Mouse (Mus musculus): ENCODE measurements around the gene Pomt1. TPM values are rescaled to one million over a fixed set of nuclear protein-coding genes. Genes with fewer than 3 reads are reported as not detected.
"Not testable (repeated sequence)": the region's sequence is repeated elsewhere in the genome, so short reads cannot be mapped to it uniquely, and the experiment has no call there.

The Pomt1 gene
- polyA plus RNA-seq, 1 experiment from 2014 or later = 15.5 TPM

- 0% methylated on average over 40 of the region's 41 CpGs for WGBS
- Histone ChIP-seq H3K36me3 (replicated peaks; ENCODE audit: control insufficient read depth, insufficient read depth, low read depth, low read length) (no peaks in the 10 kb centered on the region), H3K4me3 (ENCODE audit: low read depth, low read length) (peak within 1 kb of the TSS; percentile 98), H3K27ac (replicated peaks; ENCODE audit: low read depth, low read length) (0 out of 2 replicates have a peak within 1 kb of the TSS, but pooled peaks have one; percentile 13), H3K4me1 (ENCODE audit: control insufficient read depth, insufficient read depth, low read length) (no peaks in the 10 kb centered on the region; the same call in none of the 2 replicates), H3K27me3 (ENCODE audit: control insufficient read depth, insufficient read depth, low read length) (no peaks in the 10 kb centered on the region), H3K9me3 (replicated peaks; ENCODE audit: control insufficient read depth, low read length) (no peaks in the 10 kb centered on the region), H3K4me2 (ENCODE audit: low read depth, low read length) (peak within 1 kb of the TSS; percentile 78), H3K9ac (replicated peaks; ENCODE audit: low read length) (peak within 1 kb of the TSS; percentile 89)
- ATAC-seq (replicated peaks; ENCODE audit: insufficient number of reproducible peaks, low FRiP score, low TSS enrichment, low read depth) (peak; percentile 97), DNase-seq (ENCODE audit: low spot score) (peak; percentile 100)
Observed at GRCm38 (mm10) chr2:32287923-32288367, 51.6 kb downstream of the Pomt1 start, which contains the start of gene Swi5. TSS of gene Swi5 (minus strand) at chr2:32288075.

GRCm38 (mm10) chr2:32288371-32288931, 52.1 kb downstream of the Pomt1 start:
- Histone ChIP-seq H3K9ac (replicated peaks; ENCODE audit: low read length) (peak overlapping the region; percentile 81), H3K27me3 (ENCODE audit: control insufficient read depth, insufficient read depth, low read length) (no peaks in the 10 kb centered on the region), H3K4me1 (ENCODE audit: control insufficient read depth, insufficient read depth, low read length) (no peaks in the 10 kb centered on the region; the same call in none of the 2 replicates), H3K4me2 (ENCODE audit: low read depth, low read length) (peak overlapping the region; percentile 49), H3K4me3 (ENCODE audit: low read depth, low read length) (peak overlapping the region; percentile 98), H3K27ac (replicated peaks; ENCODE audit: low read depth, low read length) (no peak overlapping the region), H3K9me3 (replicated peaks; ENCODE audit: control insufficient read depth, low read length) (no peaks in the 10 kb centered on the region), H3K36me3 (replicated peaks; ENCODE audit: control insufficient read depth, insufficient read depth, low read depth, low read length) (no peaks in the 10 kb centered on the region)
- WGBS = 2% methylated on average over 28 of the region's 29 CpGs
- peak; percentile 58 for ATAC-seq (replicated peaks; ENCODE audit: insufficient number of reproducible peaks, low FRiP score, low TSS enrichment, low read depth)
- DNase-seq (ENCODE audit: low spot score) = peak; percentile 58

GRCm38 (mm10) chr2:32289578-32289977, 53.2 kb downstream of the Pomt1 start:
- Histone ChIP-seq H3K9me3 (replicated peaks; ENCODE audit: control insufficient read depth, low read length) (no peaks in the 10 kb centered on the region), H3K4me1 (ENCODE audit: control insufficient read depth, insufficient read depth, low read length) (no peaks in the 10 kb centered on the region; the same call in none of the 2 replicates), H3K9ac (replicated peaks; ENCODE audit: low read length) (no peak overlapping the region), H3K36me3 (replicated peaks; ENCODE audit: control insufficient read depth, insufficient read depth, low read depth, low read length) (no peaks in the 10 kb centered on the region), H3K27me3 (ENCODE audit: control insufficient read depth, insufficient read depth, low read length) (no peaks in the 10 kb centered on the region), H3K27ac (replicated peaks; ENCODE audit: low read depth, low read length) (no peak overlapping the region), H3K4me2 (ENCODE audit: low read depth, low read length) (no peak overlapping the region), H3K4me3 (ENCODE audit: low read depth, low read length) (no peak overlapping the region)
- ATAC-seq (replicated peaks; ENCODE audit: insufficient number of reproducible peaks, low FRiP score, low TSS enrichment, low read depth) = no peak
- peak; percentile 54 for DNase-seq (ENCODE audit: low spot score)

GRCm38 (mm10) chr2:32294348-32294747, 58.0 kb downstream of the Pomt1 start:
- Histone ChIP-seq H3K4me3 (ENCODE audit: low read depth, low read length) (no peak overlapping the region), H3K27me3 (ENCODE audit: control insufficient read depth, insufficient read depth, low read length) (no peaks in the 10 kb centered on the region), H3K4me1 (ENCODE audit: control insufficient read depth, insufficient read depth, low read length) (no peaks in the 10 kb centered on the region), H3K9me3 (replicated peaks; ENCODE audit: control insufficient read depth, low read length) (no peaks in the 10 kb centered on the region), H3K9ac (replicated peaks; ENCODE audit: low read length) (no peak overlapping the region), H3K36me3 (replicated peaks; ENCODE audit: control insufficient read depth, insufficient read depth, low read depth, low read length) (peaks cover 3% of the 10 kb centered on the region), H3K4me2 (ENCODE audit: low read depth, low read length) (no peak overlapping the region), H3K27ac (replicated peaks; ENCODE audit: low read depth, low read length) (no peak overlapping the region)
- ATAC-seq (replicated peaks; ENCODE audit: insufficient number of reproducible peaks, low FRiP score, low TSS enrichment, low read depth) = no peak
- WGBS = 91% methylated on average over 8 of the region's 8 CpGs
- no peak for DNase-seq (ENCODE audit: low spot score)

GRCm38 (mm10) chr2:32295285-32295684, 58.9 kb downstream of the Pomt1 start:
- Histone ChIP-seq H3K4me2 (ENCODE audit: low read depth, low read length) (no peak overlapping the region), H3K4me1 (ENCODE audit: control insufficient read depth, insufficient read depth, low read length) (no peaks in the 10 kb centered on the region), H3K9me3 (replicated peaks; ENCODE audit: control insufficient read depth, low read length) (no peaks in the 10 kb centered on the region), H3K27ac (replicated peaks; ENCODE audit: low read depth, low read length) (no peak overlapping the region), H3K4me3 (ENCODE audit: low read depth, low read length) (no peak overlapping the region), H3K36me3 (replicated peaks; ENCODE audit: control insufficient read depth, insufficient read depth, low read depth, low read length) (peaks cover 5% of the 10 kb centered on the region), H3K27me3 (ENCODE audit: control insufficient read depth, insufficient read depth, low read length) (no peaks in the 10 kb centered on the region), H3K9ac (replicated peaks; ENCODE audit: low read length) (no peak overlapping the region)
- DNase-seq (ENCODE audit: low spot score) (no peak), ATAC-seq (replicated peaks; ENCODE audit: insufficient number of reproducible peaks, low FRiP score, low TSS enrichment, low read depth) (no peak)
- WGBS = 78% methylated on average over 3 of the region's 3 CpGs

GRCm38 (mm10) chr2:32295842-32296241, 59.5 kb downstream of the Pomt1 start:
- H3K9ac ChIP-seq (replicated peaks; ENCODE audit: low read length); H3K4me3 ChIP-seq (ENCODE audit: low read depth, low read length); H3K27me3 ChIP-seq (ENCODE audit: control insufficient read depth, insufficient read depth, low read length); H3K36me3 ChIP-seq (replicated peaks; ENCODE audit: control insufficient read depth, insufficient read depth, low read depth, low read length); ATAC-seq (replicated peaks; ENCODE audit: insufficient number of reproducible peaks, low FRiP score, low TSS enrichment, low read depth); H3K9me3 ChIP-seq (replicated peaks; ENCODE audit: control insufficient read depth, low read length); H3K4me2 ChIP-seq (ENCODE audit: low read depth, low read length); H3K4me1 ChIP-seq (ENCODE audit: control insufficient read depth, insufficient read depth, low read length); DNase-seq (ENCODE audit: low spot score); H3K27ac ChIP-seq (replicated peaks; ENCODE audit: low read depth, low read length): not testable (repeated sequence)
- WGBS = 91% methylated on average over 2 of the region's 2 CpGs

GRCm38 (mm10) chr2:32299469-32299868, 63.1 kb downstream of the Pomt1 start:
- H3K4me3 ChIP-seq (ENCODE audit: low read depth, low read length) = no peak overlapping the region
- no peak overlapping the region for H3K27ac ChIP-seq (replicated peaks; ENCODE audit: low read depth, low read length)
- DNase-seq (ENCODE audit: low spot score) (no peak), ATAC-seq (replicated peaks; ENCODE audit: insufficient number of reproducible peaks, low FRiP score, low TSS enrichment, low read depth) (no peak)
- H3K4me2 ChIP-seq (ENCODE audit: low read depth, low read length) = no peak overlapping the region
- peaks cover 5% of the 10 kb centered on the region for H3K36me3 ChIP-seq (replicated peaks; ENCODE audit: control insufficient read depth, insufficient read depth, low read depth, low read length)
- H3K4me1 ChIP-seq (ENCODE audit: control insufficient read depth, insufficient read depth, low read length) = no peaks in the 10 kb centered on the region
- 89% methylated on average over 4 of the region's 4 CpGs for WGBS
- H3K27me3 ChIP-seq (ENCODE audit: control insufficient read depth, insufficient read depth, low read length) = no peaks in the 10 kb centered on the region
- H3K9ac ChIP-seq (replicated peaks; ENCODE audit: low read length) = no peak overlapping the region
- no peaks in the 10 kb centered on the region for H3K9me3 ChIP-seq (replicated peaks; ENCODE audit: control insufficient read depth, low read length)

GRCm38 (mm10) chr2:32302952-32303351, 66.6 kb downstream of the Pomt1 start:
- Histone ChIP-seq H3K4me1 (ENCODE audit: control insufficient read depth, insufficient read depth, low read length) (no peaks in the 10 kb centered on the region), H3K9ac (replicated peaks; ENCODE audit: low read length) (no peak overlapping the region), H3K27ac (replicated peaks; ENCODE audit: low read depth, low read length) (no peak overlapping the region), H3K4me3 (ENCODE audit: low read depth, low read length) (no peak overlapping the region), H3K9me3 (replicated peaks; ENCODE audit: control insufficient read depth, low read length) (no peaks in the 10 kb centered on the region), H3K27me3 (ENCODE audit: control insufficient read depth, insufficient read depth, low read length) (no peaks in the 10 kb centered on the region), H3K4me2 (ENCODE audit: low read depth, low read length) (no peak overlapping the region), H3K36me3 (replicated peaks; ENCODE audit: control insufficient read depth, insufficient read depth, low read depth, low read length) (peaks cover 9% of the 10 kb centered on the region)
- no peak for DNase-seq (ENCODE audit: low spot score)
- no peak for ATAC-seq (replicated peaks; ENCODE audit: insufficient number of reproducible peaks, low FRiP score, low TSS enrichment, low read depth)
- 94% methylated on average over 9 of the region's 10 CpGs for WGBS
